Mouse (Mus musculus): ENCODE measurements around the gene Gm17509. TPM values are rescaled to one million over a fixed set of nuclear protein-coding genes. Genes with fewer than 3 reads are reported as not detected.

Gm17509 gene
- total RNA-seq (2021): not detected
- long read RNA-seq, experiment 1: 0 reads
- long read RNA-seq, experiment 2: 0 reads

- intact Hi-C loops (cut with DNase I): no loop called here
Observed at GRCm38 (mm10) chr13:117220501-117221321, at the start of gene Gm17509. TSS of gene Gm17509 (minus strand) at chr13:117221075.

GRCm38 (mm10) chr13:117267963-117268362 lies 47.1 kb upstream of the Gm17509 start:
- intact Hi-C loops (cut with DNase I): no loop called here
- no peak for DNase-seq

More at GRCm38 (mm10) chr13:117220501-117221321, at the start of gene Gm17509:
- DNase-seq: peak; percentile 21 to 29

GRCm38 (mm10) chr13:117266156-117266555 lies 45.3 kb upstream of the Gm17509 start:
- intact Hi-C loops (cut with DNase I): no loop called here
- DNase-seq: no peak

- intact Hi-C loops (cut with DNase I): no loop called here
- DNase-seq: no peak
Observed at GRCm38 (mm10) chr13:117260704-117261103, 39.8 kb upstream of the Gm17509 start.

- intact Hi-C loops (cut with DNase I): no loop called here
- DNase-seq: no peak
Observed at GRCm38 (mm10) chr13:117242621-117243020, 21.7 kb upstream of the Gm17509 start.

- intact Hi-C loops (cut with DNase I): no loop called here
- DNase-seq: no peak
Observed at GRCm38 (mm10) chr13:117242063-117242462, 21.2 kb upstream of the Gm17509 start.

DNA sequence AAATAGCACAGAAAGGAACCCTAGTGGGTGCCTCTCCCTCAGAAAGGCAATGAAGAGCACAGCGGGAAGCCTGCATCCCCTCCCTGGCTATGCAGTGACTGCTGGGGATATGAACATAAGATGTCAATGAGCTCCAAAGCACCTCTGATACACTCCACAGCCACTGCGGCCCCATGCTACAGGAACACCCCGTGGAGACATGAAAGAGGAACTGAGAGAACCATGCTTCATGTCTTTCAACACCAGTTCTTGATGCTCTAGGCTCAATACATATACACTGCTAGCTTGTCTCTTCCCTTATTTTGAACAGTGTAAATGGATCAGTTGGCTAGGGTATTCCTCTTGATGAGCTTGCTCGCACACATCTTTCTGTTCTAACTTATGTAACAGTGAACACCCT lies 16.2 kb upstream of the Gm17509 start:
- intact Hi-C loops (cut with DNase I): no loop called here
- DNase-seq: no peak

DNA sequence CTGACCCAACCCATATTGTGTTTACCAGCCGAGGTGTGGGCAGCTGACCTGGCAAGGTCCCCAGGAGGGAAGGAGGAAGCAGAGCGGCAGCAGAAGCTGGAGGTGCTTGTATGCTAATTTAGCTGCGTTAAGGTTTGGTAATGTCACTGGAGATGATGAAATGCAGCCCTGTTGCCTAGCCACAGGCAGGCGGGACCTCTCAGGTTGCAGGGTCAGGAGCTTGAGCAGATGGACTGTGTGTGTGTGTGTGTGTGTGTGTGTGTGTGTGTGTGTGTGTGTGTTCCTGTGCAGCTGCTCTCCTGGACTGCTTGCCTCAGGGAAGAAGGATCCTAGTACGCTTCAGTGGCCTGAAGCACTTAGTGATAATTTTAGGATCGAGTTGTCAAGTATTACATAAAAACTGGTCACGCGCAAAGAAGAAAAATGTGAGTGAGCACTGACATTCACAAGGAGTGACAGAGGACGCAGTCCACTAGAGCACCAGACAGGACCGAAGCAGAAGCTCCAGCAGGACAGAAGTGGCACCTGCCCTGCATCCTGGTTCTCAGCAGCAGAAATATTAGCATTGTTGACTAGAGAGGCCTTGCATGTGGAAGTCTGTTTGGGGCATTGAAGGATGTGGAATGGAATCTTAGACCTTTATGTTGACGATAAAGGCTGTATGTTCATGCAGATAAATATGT lies 14.8 kb upstream of the Gm17509 start:
- intact Hi-C loops (cut with DNase I): no loop called here
- DNase-seq: peak in 1 of 2 experiments; percentile 4

GRCm38 (mm10) chr13:117234486-117234885 lies 13.6 kb upstream of the Gm17509 start:
- no peak for DNase-seq
- intact Hi-C loops (cut with DNase I): no loop called here

DNA sequence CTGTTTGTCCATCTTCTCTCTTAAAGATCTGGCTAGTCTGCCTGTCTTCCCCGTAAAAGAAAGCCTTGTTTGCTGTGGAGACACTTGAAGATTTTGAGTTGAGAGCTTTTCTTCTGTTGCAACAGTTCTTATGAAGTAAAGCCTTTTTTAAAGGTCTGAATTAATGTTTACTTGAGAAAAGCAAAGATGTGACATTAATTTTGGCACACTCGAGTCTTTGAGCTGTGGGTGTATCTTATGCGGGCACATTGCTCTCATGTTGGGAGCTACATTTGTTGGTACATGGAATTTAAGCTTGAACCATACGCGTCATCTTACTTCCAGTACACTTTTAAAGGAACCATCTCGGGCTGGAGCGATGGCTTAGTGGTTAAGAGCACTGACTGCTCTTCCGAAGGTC lies 12.9 kb upstream of the Gm17509 start:
- DNase-seq: no peak
- intact Hi-C loops (cut with DNase I): no loop called here

DNA sequence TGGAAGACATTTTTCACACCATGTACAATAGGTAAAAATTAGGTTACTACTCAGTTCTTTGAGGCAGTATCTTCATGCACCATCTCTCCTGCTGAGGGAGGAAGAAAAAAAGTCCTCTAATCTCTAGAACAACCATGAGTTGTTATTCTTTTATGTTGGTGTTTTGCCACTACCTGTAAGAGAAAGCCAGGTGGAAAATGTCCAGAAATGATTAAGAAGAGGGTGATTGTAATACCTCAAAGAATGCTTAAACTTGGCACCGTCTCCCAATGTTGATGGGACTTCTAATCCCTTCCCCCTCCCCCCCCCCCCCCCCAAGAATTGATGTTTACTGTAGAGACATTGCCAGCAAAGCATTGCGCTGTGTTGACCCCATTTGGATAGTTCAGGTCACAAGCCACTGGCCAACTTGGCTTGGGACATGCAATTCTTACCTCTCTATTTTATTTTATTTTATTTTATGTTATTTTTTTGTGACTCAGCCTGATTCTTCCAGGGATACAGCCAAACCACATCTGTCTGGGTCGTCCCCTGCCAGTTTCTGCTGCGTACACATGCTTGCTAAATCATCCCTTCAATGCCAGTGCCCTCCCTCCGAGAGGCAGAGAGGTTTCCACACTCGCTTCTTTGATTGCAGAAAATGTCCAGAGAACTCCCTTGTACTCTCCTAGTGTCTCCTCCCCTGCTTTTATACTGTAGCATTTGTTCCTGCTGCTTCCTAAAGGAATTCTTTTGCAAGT lies 9.7 kb upstream of the Gm17509 start:
- intact Hi-C loops (cut with DNase I): no loop called here
- no peak for DNase-seq

DNA sequence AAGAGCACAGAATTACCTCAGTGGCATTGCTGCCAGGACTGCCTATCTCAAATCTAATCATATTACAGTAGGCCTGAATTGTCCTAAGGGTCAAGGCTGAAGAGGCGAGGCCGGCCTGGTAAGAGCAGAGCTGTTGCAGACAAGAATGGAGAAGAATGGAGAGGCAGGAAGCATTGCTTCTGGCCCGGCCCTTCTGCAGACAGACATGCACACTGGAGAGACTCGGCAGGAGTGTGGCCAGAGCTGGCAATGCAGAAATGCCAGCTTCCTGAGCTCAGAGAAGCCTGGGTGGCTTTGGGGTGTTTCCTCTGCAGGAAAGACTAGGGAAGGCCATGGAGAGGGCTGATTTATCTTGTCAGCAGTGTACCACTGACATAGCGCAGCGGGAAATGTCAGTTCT lies 4.7 kb upstream of the Gm17509 start:
- no peak for DNase-seq
- intact Hi-C loops (cut with DNase I): no loop called here

DNA sequence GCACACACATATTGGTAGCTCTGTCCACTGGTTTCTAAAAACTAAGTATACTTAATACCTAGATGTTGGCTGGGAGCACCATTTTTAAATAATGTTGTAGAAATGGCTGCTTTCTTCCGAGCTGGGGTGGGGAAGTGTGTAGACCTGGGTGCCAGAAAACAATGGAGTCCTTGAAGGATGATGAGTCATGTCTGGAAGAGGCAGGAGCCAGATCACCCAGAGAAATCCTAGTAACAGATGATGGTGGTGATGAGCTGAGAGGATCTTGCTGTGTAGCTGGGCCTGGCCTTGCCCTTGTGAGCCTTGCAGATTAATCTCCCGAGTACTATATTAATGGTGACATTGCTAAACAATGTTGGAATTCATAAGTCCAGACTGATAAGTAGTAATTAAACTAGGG lies 4.0 kb upstream of the Gm17509 start:
- no peak for DNase-seq
- intact Hi-C loops (cut with DNase I): no loop called here

GRCm38 (mm10) chr13:117223125-117223524 lies 2.2 kb upstream of the Gm17509 start:
- DNase-seq: no peak
- intact Hi-C loops (cut with DNase I): no loop called here

DNA sequence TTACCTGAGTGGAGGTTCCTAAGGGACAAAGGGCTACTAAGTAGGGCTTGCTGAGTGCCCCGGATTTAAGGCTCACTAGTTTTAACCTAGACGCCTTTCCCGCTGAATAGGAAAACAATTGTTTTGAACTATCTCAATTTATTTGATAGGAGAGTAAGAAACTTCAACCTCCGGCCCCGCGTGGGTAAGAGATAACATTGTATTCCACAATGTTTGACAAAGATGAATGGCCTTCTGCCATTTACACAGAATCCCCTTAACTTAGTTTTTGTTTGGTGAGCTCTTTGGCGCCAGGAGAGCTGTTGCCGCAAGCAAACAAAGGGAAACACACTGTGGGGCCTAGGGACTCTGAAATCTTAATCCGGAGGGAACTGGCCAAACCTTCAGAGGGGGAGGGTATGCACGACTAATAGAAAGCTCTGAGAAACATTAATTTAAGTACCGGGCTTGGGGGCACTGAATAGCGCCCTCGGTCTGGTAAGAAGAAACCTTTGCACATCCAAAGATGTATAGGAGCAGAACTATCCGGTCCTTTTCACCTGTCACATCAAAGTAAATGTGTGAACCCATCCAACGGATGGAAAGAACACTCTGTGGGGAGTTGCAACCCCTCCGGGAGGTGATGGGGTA lies 889 bp downstream of the Gm17509 start:
- DNase-seq: no peak
- intact Hi-C loops (cut with DNase I): no loop called here

DNA sequence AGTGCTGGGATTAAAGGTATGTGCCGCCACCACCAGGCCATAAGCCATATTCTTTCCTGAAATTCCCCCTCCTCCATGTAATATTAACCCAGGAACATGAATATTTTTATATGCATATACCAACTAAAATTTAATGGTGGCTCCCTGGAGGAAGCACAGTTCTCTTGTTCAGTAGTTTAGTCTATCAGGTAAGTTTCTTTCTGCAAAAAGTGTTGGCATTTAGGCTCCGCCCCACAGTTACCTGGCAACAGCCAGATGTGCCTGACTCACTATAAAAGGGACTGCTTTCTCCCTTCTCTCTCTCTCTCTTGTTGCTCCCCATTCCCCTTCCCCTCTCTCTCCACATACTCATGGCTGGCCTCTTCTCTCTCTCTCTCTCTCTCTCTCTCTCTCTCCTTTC lies 2.8 kb downstream of the Gm17509 start:
- intact Hi-C loops (cut with DNase I): no loop called here

DNA sequence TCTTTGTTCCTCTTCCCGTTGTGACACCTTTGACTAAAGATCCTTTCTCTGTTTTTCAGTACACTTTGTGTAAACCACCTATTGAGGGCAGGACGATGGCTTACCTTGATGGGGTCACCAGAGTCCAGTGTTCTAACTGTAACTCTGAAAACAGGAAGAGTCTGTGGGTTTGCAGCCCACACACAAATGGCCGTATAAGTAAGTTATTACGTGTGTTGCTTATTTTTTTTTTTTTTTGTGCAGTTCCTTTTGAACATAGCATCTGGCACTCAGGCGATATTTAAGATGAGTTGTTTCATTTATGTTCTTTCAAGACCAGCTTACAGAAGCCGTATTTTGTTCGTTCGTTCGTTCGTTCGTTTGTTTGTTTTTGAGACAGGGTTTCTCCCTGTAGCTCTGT lies 3.3 kb downstream of the Gm17509 start:
- no peak for DNase-seq
- intact Hi-C loops (cut with DNase I): no loop called here

More for the DNA sequence above, 2.8 kb downstream of the Gm17509 start:
- DNase-seq: no peak

DNA sequence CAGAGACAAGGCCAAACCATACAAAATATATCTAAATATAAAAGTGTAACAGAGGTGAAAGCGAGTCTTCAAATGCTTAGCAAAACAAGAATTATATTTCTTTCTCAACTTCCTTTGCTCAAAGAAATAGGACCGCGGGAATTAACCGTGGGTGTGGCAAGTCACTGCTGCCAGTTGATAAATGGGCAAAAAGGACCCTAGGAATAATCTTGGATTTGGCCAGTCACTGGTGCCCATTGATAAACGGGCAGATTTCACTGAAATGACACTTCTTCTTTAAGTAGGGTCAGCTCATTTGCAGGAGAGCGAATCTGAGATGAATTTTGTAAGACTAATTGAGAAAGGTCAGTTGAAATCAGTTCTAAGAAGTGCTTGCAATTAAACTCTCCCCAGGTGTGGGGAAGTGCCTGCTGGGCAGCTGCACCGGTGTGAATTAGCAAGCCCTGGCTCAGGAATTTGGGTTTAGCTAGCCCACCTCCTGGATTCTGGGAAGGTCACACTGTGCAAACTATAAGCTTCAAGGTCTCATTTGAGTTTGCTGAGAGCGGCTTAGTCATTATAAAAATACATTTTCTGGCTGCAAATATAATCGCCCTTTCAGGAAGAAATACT lies 4.0 kb downstream of the Gm17509 start:
- no peak for DNase-seq
- intact Hi-C loops (cut with DNase I): no loop called here

GRCm38 (mm10) chr13:117216126-117216525 lies 4.7 kb downstream of the Gm17509 start:
- intact Hi-C loops (cut with DNase I): no loop called here
- no peak for DNase-seq

DNA sequence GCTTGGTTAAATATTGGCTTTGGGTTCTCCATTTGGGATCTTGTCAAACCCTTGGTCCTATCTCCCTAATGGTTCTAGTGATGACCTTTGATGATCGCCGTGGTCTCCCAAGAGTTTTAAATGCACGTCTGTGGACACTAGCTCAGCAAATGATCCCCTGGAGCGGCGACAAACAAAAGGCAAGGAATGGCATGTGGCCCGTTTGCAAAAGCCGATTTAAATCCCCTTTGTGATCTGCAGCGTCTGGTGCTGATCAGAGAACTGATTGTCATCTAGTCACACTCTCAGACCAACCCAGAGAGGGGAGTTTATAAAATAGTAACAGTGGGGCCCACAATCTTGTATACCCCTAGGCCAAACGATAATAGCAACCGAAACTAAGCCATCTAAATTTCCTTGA lies 5.4 kb downstream of the Gm17509 start:
- DNase-seq: no peak
- intact Hi-C loops (cut with DNase I): no loop called here

Measured in heart, postnatal 14 days (tissue).